Comparison of ENCODE assay signal across 8 mouse cellular contexts in genomic region chr7:141538852-141539555, GRCm38 (mm10). TPM values are rescaled to one million over a fixed set of nuclear protein-coding genes. Genes with fewer than 3 reads are reported as not detected.
DNase-seq lines count a peak whose midpoint lies in the region; ATAC-seq and TF ChIP-seq lines count a peak whose summit lies in the region.

No protein-coding gene starts in this region.

- H3K4me1 ChIP-seq in thymus, adult 2 months (replicated peaks; ENCODE audit: control insufficient read depth, insufficient read depth, low read length): peaks cover 21% of the 10 kb centered on the region
- H3K4me1 ChIP-seq in heart, postnatal 0 days (ENCODE audit: control insufficient read depth, insufficient read depth): peaks cover 10% of the 10 kb centered on the region
- peaks cover 38% of the 10 kb centered on the region for H3K4me1 ChIP-seq in liver, embryonic 15.5 days (replicated peaks)

- TF ChIP-seq EP300 in heart, postnatal 0 days (IDR thresholded peaks at IDR 0.05; ENCODE audit: low read depth): no peak

- peak; percentile 19 for DNase-seq in gastrocnemius, adult 18-20 months (ENCODE audit: low spot score)
- DNase-seq in gastrocnemius, adult 8-10 months (ENCODE audit: low spot score in 2 of 2): no peak
- peak; percentile 7 for DNase-seq in thymus, adult 2 months
- no peak for DNase-seq in thymus, postnatal 0 days (ENCODE audit: low spot score)
- peak; percentile 25 for DNase-seq in heart, postnatal 0 days (ENCODE audit: low spot score)
- DNase-seq in thymus, postnatal 4 days: peak; percentile 17
- no peak for DNase-seq in T-cell, adult 2 months (ENCODE audit: low spot score)

- ATAC-seq in heart, postnatal 0 days (ENCODE audit: insufficient read depth, low read depth): no peak; the same call in 1 of the 2 replicates
- peak; percentile 35; the same call in 1 of the 2 replicates for ATAC-seq in liver, embryonic 15.5 days (ENCODE audit: insufficient read depth)

- no peak for TF ChIP-seq CTCF in thymus, adult 2 months (IDR thresholded peaks at IDR 0.05; ENCODE audit: borderline replicate concordance, control insufficient read depth, extremely low read depth, insufficient read depth, low read length, poor library complexity)
- no peak for TF ChIP-seq CTCF in heart, postnatal 0 days (IDR thresholded peaks at IDR 0.05; ENCODE audit: low read depth)

- no peaks in the 10 kb centered on the region for H3K27me3 ChIP-seq in thymus, adult 2 months (ENCODE audit: control insufficient read depth, insufficient read depth, low read length)
- H3K27me3 ChIP-seq in heart, postnatal 0 days (ENCODE audit: control insufficient read depth, insufficient read depth, low read length): no peaks in the 10 kb centered on the region
- no peaks in the 10 kb centered on the region for H3K27me3 ChIP-seq in liver, embryonic 15.5 days

- no peaks in the 10 kb centered on the region for H3K36me3 ChIP-seq in thymus, adult 2 months (ENCODE audit: control insufficient read depth, insufficient read depth, low read length)
- H3K36me3 ChIP-seq in heart, postnatal 0 days (replicated peaks; ENCODE audit: control insufficient read depth, insufficient read depth, low read length): no peaks in the 10 kb centered on the region
- 0 out of 2 replicates have a peak, but pooled peaks cover 3% of the 10 kb centered on the region for H3K36me3 ChIP-seq in liver, embryonic 15.5 days (replicated peaks)

- peak overlapping the region; percentile 83 for H3K4me2 ChIP-seq in heart, postnatal 0 days (ENCODE audit: low read depth, low read length)
- H3K4me2 ChIP-seq in liver, embryonic 15.5 days: peak overlapping the region; percentile 90

- H3K9me3 ChIP-seq in heart, postnatal 0 days (replicated peaks; ENCODE audit: control insufficient read depth, low read length): no peaks in the 10 kb centered on the region
- H3K9me3 ChIP-seq in liver, embryonic 15.5 days (replicated peaks): no peaks in the 10 kb centered on the region

- no peak for TF ChIP-seq POLR2A in thymus, adult 2 months (IDR thresholded peaks at IDR 0.05; ENCODE audit: control insufficient read depth, extremely low read depth, insufficient read depth, low read length, poor library complexity)

- 8% methylated on average over 18 of the region's 18 CpGs for WGBS in thymus, adult 2 months
- 10% methylated on average over 18 of the region's 18 CpGs for WGBS in heart, postnatal 0 days
- 6% methylated on average over 18 of the region's 18 CpGs for WGBS in liver, embryonic 15.5 days (ENCODE audit: insufficient replicate concordance)

- peak overlapping the region; percentile 75 for H3K4me3 ChIP-seq in thymus, adult 2 months (ENCODE audit: control insufficient read depth, insufficient read depth, low read length)
- peak overlapping the region; percentile 69 for H3K4me3 ChIP-seq in heart, postnatal 0 days (ENCODE audit: low read depth, low read length)
- H3K4me3 ChIP-seq in liver, embryonic 15.5 days (replicated peaks): peak overlapping the region; percentile 71

- peak overlapping the region; percentile 10; the same call in 1 of the 2 replicates for H3K27ac ChIP-seq in thymus, adult 2 months (ENCODE audit: control insufficient read depth, insufficient read depth, low read length)
- H3K27ac ChIP-seq in heart, postnatal 0 days (ENCODE audit: low read depth): peak overlapping the region; percentile 70
- peak overlapping the region; percentile 80 for H3K27ac ChIP-seq in liver, embryonic 15.5 days (replicated peaks)

- H3K9ac ChIP-seq in heart, postnatal 0 days (replicated peaks; ENCODE audit: low read depth, low read length): peak overlapping the region; percentile 58
- H3K9ac ChIP-seq in liver, embryonic 15.5 days: peak overlapping the region; percentile 72

RNA-seq across cellular contexts. Expression of gene Chid1, which starts 0.7 kb away (rescaled TPM):
- 10 to 100 TPM; 11.2 to 13.1 TPM for total RNA-seq in gastrocnemius, adult 18-20 months (2021)
- 10 to 100 TPM in 3 of 4 experiments, 1 to 10 TPM in 1; 9.2 to 14.9 (median 13.0) TPM for total RNA-seq in gastrocnemius, adult 8-10 months (2022)
- 26.5 and 36.8 TPM in 2 replicates for polyA plus RNA-seq in thymus, adult 2 months (2012; rRNA removed)
- 20.3 and 25.4 TPM in 2 replicates for polyA plus RNA-seq in thymus, postnatal 0 days (2015; fragmentation: Nextera tagmentation; extraction: Ambion mirVana)
- 12.5 and 23.5 TPM in 2 replicates for total RNA-seq in heart, postnatal 0 days (2014; rRNA removed; ENCODE audit: low replicate concordance)
- 17.7 and 20.3 TPM in 2 replicates for polyA plus RNA-seq in heart, postnatal 0 days (2015; fragmentation: Nextera tagmentation; extraction: Ambion mirVana)
- 25.2 and 27.9 TPM in 2 replicates for polyA plus RNA-seq in liver, embryonic 15.5 days (2015; fragmentation: Nextera tagmentation; extraction: Ambion mirVana)

RNA-seq across cellular contexts. Expression of gene Ap2a2, which starts 23.0 kb away (rescaled TPM):
- total RNA-seq in gastrocnemius, adult 18-20 months (2021): 10 to 100 TPM; 51.7 to 56.6 TPM
- total RNA-seq in gastrocnemius, adult 8-10 months (2022): 10 to 100 TPM; 54.7 to 64.8 (median 63.0) TPM
- 40.9 and 45.7 TPM in 2 replicates for polyA plus RNA-seq in thymus, adult 2 months (2012; rRNA removed)
- 39.4 and 40.1 TPM in 2 replicates for polyA plus RNA-seq in thymus, postnatal 0 days (2015; fragmentation: Nextera tagmentation; extraction: Ambion mirVana)
- total RNA-seq in heart, postnatal 0 days (2014; rRNA removed; ENCODE audit: low replicate concordance): 60.4 and 63.3 TPM in 2 replicates
- polyA plus RNA-seq in heart, postnatal 0 days (2015; fragmentation: Nextera tagmentation; extraction: Ambion mirVana): 28.7 and 30.6 TPM in 2 replicates
- polyA plus RNA-seq in liver, embryonic 15.5 days (2015; fragmentation: Nextera tagmentation; extraction: Ambion mirVana): 67.6 and 73.8 TPM in 2 replicates

Comparison
In these comparisons a context has a peak if more than half of its experiments do, and no peak if none do; other contexts are left out.
1. DNase-seq: peak in gastrocnemius, adult 18-20 months (single experiment), thymus, adult 2 months (single experiment), heart, postnatal 0 days (single experiment) and thymus, postnatal 4 days (single experiment); none in gastrocnemius, adult 8-10 months (0 of 2), thymus, postnatal 0 days (single experiment) and T-cell, adult 2 months (single experiment).
2. H3K27ac ChIP-seq: peak in every context shown above with its lines; median percentile 80 in liver, embryonic 15.5 days; 70 in heart, postnatal 0 days; 10 in thymus, adult 2 months.
3. Peak in every context shown above with its lines, with median percentiles within 50 percentile points of each other: H3K4me3 ChIP-seq.